Comparison of ENCODE assay signal across 16 mouse cellular contexts in genomic region chr1:191008707-191009106, GRCm38 (mm10). TPM values are rescaled to one million over a fixed set of nuclear protein-coding genes. Genes with fewer than 3 reads are reported as not detected.
DNase-seq lines count a peak whose midpoint lies in the region; ATAC-seq and TF ChIP-seq lines count a peak whose summit lies in the region.
"Had no signal": no experiment of that assay in that cellular context is flagged by ENCODE, and none has a peak within 500 bp of the region (broad histone marks: within the 10 kb centered on the region; RNA-seq: fewer than 3 reads in every experiment).

No protein-coding gene starts in this region.

- no peaks in the 10 kb centered on the region for H3K4me1 ChIP-seq in forebrain, postnatal 0 days (ENCODE audit: insufficient read depth)
- H3K4me1 ChIP-seq in forebrain, embryonic 12.5 days = no peaks in the 10 kb centered on the region
- no peaks in the 10 kb centered on the region for H3K4me1 ChIP-seq in lung, embryonic 14.5 days (ENCODE audit: insufficient read depth)
- no peaks in the 10 kb centered on the region for H3K4me1 ChIP-seq in MEL (ENCODE audit: control insufficient read depth in 1 of 2, insufficient read depth in 2 of 2, low read length in 2 of 2)
- H3K4me1 ChIP-seq: embryonic facial prominence, embryonic 10.5 days; forebrain, embryonic 15.5 days; limb, embryonic 12.5 days; midbrain, embryonic 10.5 days had no signal

- ATAC-seq in forebrain, postnatal 0 days = no peak
- no peak for ATAC-seq in forebrain, embryonic 12.5 days (ENCODE audit: low FRiP score)
- ATAC-seq in lung, embryonic 14.5 days (ENCODE audit: insufficient read depth) = no peak
- ATAC-seq: forebrain, embryonic 15.5 days had no signal

- TF ChIP-seq CTCF in forebrain, postnatal 0 days (IDR thresholded peaks at IDR 0.05; ENCODE audit: low read depth) = 0 out of 2 replicates have a peak, but pooled peaks have one; percentile 26
- peak; percentile 36 for TF ChIP-seq CTCF in lung, embryonic 14.5 days (IDR thresholded peaks at IDR 0.05; ENCODE audit: low read depth)
- TF ChIP-seq CTCF in MEL (IDR thresholded peaks at IDR 0.05 in 2 of 3, conservative IDR thresholded peaks at IDR 0.05 in 1 of 3; ENCODE audit: control insufficient read depth in 1 of 3, insufficient read depth in 1 of 3, low read depth in 2 of 3, low read length in 3 of 3, poor library complexity in 1 of 3, severe bottlenecking in 1 of 3) = peak; percentile 63 to 68 (median 66)

- H3K36me3 ChIP-seq in forebrain, postnatal 0 days (ENCODE audit: insufficient read depth) = peaks cover 69% of the 10 kb centered on the region
- peaks cover 62% of the 10 kb centered on the region for H3K36me3 ChIP-seq in forebrain, embryonic 12.5 days (replicated peaks)
- peaks cover 53% of the 10 kb centered on the region for H3K36me3 ChIP-seq in lung, embryonic 14.5 days (ENCODE audit: insufficient read depth)
- peaks cover 0 to 7% of the 10 kb centered on the region in 2 experiments; a peak in 2 of 4 replicates for H3K36me3 ChIP-seq in MEL (ENCODE audit: control insufficient read depth in 1 of 2, insufficient read depth in 2 of 2, low read length in 2 of 2)

- H3K27ac ChIP-seq in forebrain, postnatal 0 days (ENCODE audit: low read depth, low read length) = no peak overlapping the region
- H3K27ac ChIP-seq in forebrain, embryonic 12.5 days = no peak overlapping the region
- H3K27ac ChIP-seq in lung, embryonic 14.5 days (ENCODE audit: low read depth) = no peak overlapping the region
- H3K27ac ChIP-seq in MEL (ENCODE audit: control insufficient read depth, low read depth, low read length) = no peak overlapping the region
- H3K27ac ChIP-seq: embryonic facial prominence, embryonic 10.5 days; forebrain, embryonic 15.5 days; limb, embryonic 12.5 days; midbrain, embryonic 10.5 days had no signal

- H3K9ac ChIP-seq in forebrain, postnatal 0 days = no peak overlapping the region
- H3K9ac ChIP-seq in forebrain, embryonic 12.5 days = no peak overlapping the region
- no peak overlapping the region for H3K9ac ChIP-seq in lung, embryonic 14.5 days
- no peak overlapping the region for H3K9ac ChIP-seq in MEL (ENCODE audit: control insufficient read depth, low read depth, low read length, poor library complexity, severe bottlenecking)
- H3K9ac ChIP-seq: forebrain, embryonic 15.5 days; limb, embryonic 12.5 days had no signal

- TF ChIP-seq EP300 in MEL (IDR thresholded peaks at IDR 0.05; ENCODE audit: low read depth in 1 of 2, low read length in 2 of 2) = no peak

- 98% methylated on average over 5 of the region's 5 CpGs for WGBS in forebrain, postnatal 0 days
- 96% methylated on average over 5 of the region's 5 CpGs for WGBS in forebrain, embryonic 12.5 days
- 95% methylated on average over 5 of the region's 5 CpGs for WGBS in lung, embryonic 14.5 days

- DNase-seq in forebrain, postnatal 0 days = no peak
- DNase-seq in lung, embryonic 14.5 days = no peak
- DNase-seq in lung, postnatal 14 days = no peak
- peak; percentile 55 for DNase-seq in MEL (ENCODE audit: low read depth, low spot score)
- peak; percentile 23 for DNase-seq in naive thymus-derived CD4-positive, alpha-beta T cell, adult 2 months (ENCODE audit: low read depth)
- DNase-seq in adrenal gland, adult 18-20 months (ENCODE audit: low spot score in 2 of 2) = no peak
- no peak for DNase-seq in right cerebral cortex, adult 2 months (ENCODE audit: low spot score in 2 of 2)
- DNase-seq: right cerebral cortex, postnatal 4 days had no signal

- no peak overlapping the region for H3K4me3 ChIP-seq in forebrain, postnatal 0 days (ENCODE audit: low read depth, low read length)
- H3K4me3 ChIP-seq in forebrain, embryonic 12.5 days (replicated peaks) = no peak overlapping the region
- H3K4me3 ChIP-seq in lung, embryonic 14.5 days (ENCODE audit: low read depth, low read length) = no peak overlapping the region
- H3K4me3 ChIP-seq in MEL (ENCODE audit: control insufficient read depth in 1 of 2, insufficient read depth in 1 of 2, low read depth in 2 of 2, low read length in 2 of 2) = no peak overlapping the region
- H3K4me3 ChIP-seq: embryonic facial prominence, embryonic 10.5 days; forebrain, embryonic 15.5 days; limb, embryonic 12.5 days; midbrain, embryonic 10.5 days had no signal

- no peaks in the 10 kb centered on the region for H3K79me2 ChIP-seq in MEL (ENCODE audit: control insufficient read depth, insufficient read depth, low read length, poor library complexity)

- no peaks in the 10 kb centered on the region for H3K9me3 ChIP-seq in forebrain, postnatal 0 days (ENCODE audit: low read length)
- 0 out of 2 replicates have a peak, but pooled peaks cover 3% of the 10 kb centered on the region for H3K9me3 ChIP-seq in forebrain, embryonic 12.5 days
- H3K9me3 ChIP-seq in lung, embryonic 14.5 days (ENCODE audit: low read depth, low read length) = no peaks in the 10 kb centered on the region
- H3K9me3 ChIP-seq in MEL (replicated peaks; ENCODE audit: insufficient read depth, low read length) = no peaks in the 10 kb centered on the region
- H3K9me3 ChIP-seq: embryonic facial prominence, embryonic 10.5 days; forebrain, embryonic 15.5 days; limb, embryonic 12.5 days; midbrain, embryonic 10.5 days had no signal

- peak; percentile 61 for TF ChIP-seq RAD21 in MEL (IDR thresholded peaks at IDR 0.05; ENCODE audit: low read depth, low read length)

- H3K4me2 ChIP-seq in forebrain, postnatal 0 days (ENCODE audit: low read depth) = no peak overlapping the region
- no peak overlapping the region for H3K4me2 ChIP-seq in forebrain, embryonic 12.5 days
- no peak overlapping the region for H3K4me2 ChIP-seq in lung, embryonic 14.5 days
- H3K4me2 ChIP-seq: forebrain, embryonic 15.5 days; limb, embryonic 12.5 days had no signal

- H3K27me3 ChIP-seq in forebrain, postnatal 0 days (ENCODE audit: insufficient read depth, low read length) = no peaks in the 10 kb centered on the region
- H3K27me3 ChIP-seq in forebrain, embryonic 12.5 days = no peaks in the 10 kb centered on the region
- H3K27me3 ChIP-seq in lung, embryonic 14.5 days (ENCODE audit: insufficient read depth, low read length) = no peaks in the 10 kb centered on the region
- no peaks in the 10 kb centered on the region for H3K27me3 ChIP-seq in MEL (ENCODE audit: control insufficient read depth in 1 of 2, insufficient read depth in 2 of 2, low read length in 2 of 2)
- H3K27me3 ChIP-seq: forebrain, embryonic 15.5 days; limb, embryonic 12.5 days had no signal

- TF ChIP-seq POLR2A in MEL (IDR thresholded peaks at IDR 0.05; ENCODE audit: control insufficient read depth in 1 of 2, insufficient read depth in 1 of 2, low read depth in 1 of 2, low read length in 2 of 2, poor library complexity in 1 of 2) = no peak

RNA-seq across cellular contexts. Expression of gene Flvcr1, which starts 17.3 kb away (rescaled TPM):
- 28.8 and 33.9 TPM in 2 replicates for total RNA-seq in forebrain, postnatal 0 days (2014; rRNA removed)
- 5.1 and 7.6 TPM in 2 replicates for polyA plus RNA-seq in forebrain, postnatal 0 days (2015; fragmentation: Nextera tagmentation; extraction: Ambion mirVana)
- polyA plus RNA-seq in forebrain, embryonic 12.5 days (2016; fragmentation: Nextera tagmentation; extraction: Ambion mirVana) = 9.7 and 11.5 TPM in 2 replicates
- 8.4 and 9.9 TPM in 2 replicates for polyA plus RNA-seq in lung, embryonic 14.5 days (2014; fragmentation: Nextera tagmentation; extraction: Ambion mirVana)
- total RNA-seq in MEL (2012; rRNA removed) = 27.7 and 36.9 TPM in 2 replicates
- polyA plus RNA-seq in MEL (2012; ENCODE audit: insufficient read depth in 1 of 2, insufficient read length in 2 of 2, low read depth in 1 of 2, low replicate concordance in 2 of 2, missing spikeins in 1 of 2) = 10 to 100 TPM in 1 of 2 experiments, not detected in 1; 19.1 TPM
- 10 to 100 TPM in 1 of 2 experiments, 1 to 10 TPM in 1; 9.9 to 14.6 TPM for total RNA-seq in adrenal gland, adult 18-20 months (2021)

RNA-seq across cellular contexts. Expression of gene Spata45, which starts 27.7 kb away (rescaled TPM):
- not detected in 2 replicates for total RNA-seq in forebrain, postnatal 0 days (2014; rRNA removed)
- polyA plus RNA-seq in forebrain, postnatal 0 days (2015; fragmentation: Nextera tagmentation; extraction: Ambion mirVana) = not detected in 2 replicates
- not detected in 2 replicates for polyA plus RNA-seq in forebrain, embryonic 12.5 days (2016; fragmentation: Nextera tagmentation; extraction: Ambion mirVana)
- polyA plus RNA-seq in lung, embryonic 14.5 days (2014; fragmentation: Nextera tagmentation; extraction: Ambion mirVana) = not detected in 2 replicates
- not detected in 2 replicates for total RNA-seq in MEL (2012; rRNA removed)
- under 1 TPM in 1 of 2 experiments, not detected in 1; 0.75 TPM for polyA plus RNA-seq in MEL (2012; ENCODE audit: insufficient read depth in 1 of 2, insufficient read length in 2 of 2, low read depth in 1 of 2, low replicate concordance in 2 of 2, missing spikeins in 1 of 2)
- total RNA-seq in adrenal gland, adult 18-20 months (2021) = not detected
- total RNA-seq: heart, adult 18-20 months had no signal
- polyA plus RNA-seq: embryonic facial prominence, embryonic 10.5 days; forebrain, embryonic 15.5 days; hindbrain, embryonic 11.5 days; limb, embryonic 12.5 days; midbrain, embryonic 10.5 days; neural tube, embryonic 14.5 days had no signal

RNA-seq across cellular contexts. Expression of gene Vash2, which starts 29.6 kb away (rescaled TPM):
- 46.4 and 47.5 TPM in 2 replicates for total RNA-seq in forebrain, postnatal 0 days (2014; rRNA removed)
- 60.9 and 63.7 TPM in 2 replicates for polyA plus RNA-seq in forebrain, postnatal 0 days (2015; fragmentation: Nextera tagmentation; extraction: Ambion mirVana)
- 65.0 and 65.5 TPM in 2 replicates for polyA plus RNA-seq in forebrain, embryonic 12.5 days (2016; fragmentation: Nextera tagmentation; extraction: Ambion mirVana)
- 38.1 and 40.6 TPM in 2 replicates for polyA plus RNA-seq in lung, embryonic 14.5 days (2014; fragmentation: Nextera tagmentation; extraction: Ambion mirVana)
- 2.6 and 3.3 TPM in 2 replicates for total RNA-seq in MEL (2012; rRNA removed)
- polyA plus RNA-seq in MEL (2012; ENCODE audit: insufficient read depth in 1 of 2, insufficient read length in 2 of 2, low read depth in 1 of 2, low replicate concordance in 2 of 2, missing spikeins in 1 of 2) = 1 to 10 TPM in 1 of 2 experiments, not detected in 1; 9.8 TPM
- under 1 TPM in 1 of 2 experiments, not detected in 1; 0.22 TPM for total RNA-seq in adrenal gland, adult 18-20 months (2021)

RNA-seq across cellular contexts. Expression of gene Tatdn3, which starts 54.0 kb away (rescaled TPM):
- 23.0 and 24.8 TPM in 2 replicates for total RNA-seq in forebrain, postnatal 0 days (2014; rRNA removed)
- 11.9 and 13.2 TPM in 2 replicates for polyA plus RNA-seq in forebrain, postnatal 0 days (2015; fragmentation: Nextera tagmentation; extraction: Ambion mirVana)
- polyA plus RNA-seq in forebrain, embryonic 12.5 days (2016; fragmentation: Nextera tagmentation; extraction: Ambion mirVana) = 11.9 and 15.3 TPM in 2 replicates
- polyA plus RNA-seq in lung, embryonic 14.5 days (2014; fragmentation: Nextera tagmentation; extraction: Ambion mirVana) = 12.7 and 15.2 TPM in 2 replicates
- total RNA-seq in MEL (2012; rRNA removed) = 14.5 and 16.7 TPM in 2 replicates
- 10 to 100 TPM in 1 of 2 experiments, not detected in 1; 19.0 TPM for polyA plus RNA-seq in MEL (2012; ENCODE audit: insufficient read depth in 1 of 2, insufficient read length in 2 of 2, low read depth in 1 of 2, low replicate concordance in 2 of 2, missing spikeins in 1 of 2)
- total RNA-seq in adrenal gland, adult 18-20 months (2021) = 10 to 100 TPM; 14.0 to 16.4 TPM

RNA-seq across cellular contexts. Expression of gene Nsl1, which starts 54.1 kb away (rescaled TPM):
- total RNA-seq in forebrain, postnatal 0 days (2014; rRNA removed) = 2.1 and 4.7 TPM in 2 replicates
- polyA plus RNA-seq in forebrain, postnatal 0 days (2015; fragmentation: Nextera tagmentation; extraction: Ambion mirVana) = 1.2 and 2.5 TPM in 2 replicates
- 26.4 and 28.1 TPM in 2 replicates for polyA plus RNA-seq in forebrain, embryonic 12.5 days (2016; fragmentation: Nextera tagmentation; extraction: Ambion mirVana)
- polyA plus RNA-seq in lung, embryonic 14.5 days (2014; fragmentation: Nextera tagmentation; extraction: Ambion mirVana) = 30.1 and 30.5 TPM in 2 replicates
- 33.4 and 41.9 TPM in 2 replicates for total RNA-seq in MEL (2012; rRNA removed)
- polyA plus RNA-seq in MEL (2012; ENCODE audit: insufficient read depth in 1 of 2, insufficient read length in 2 of 2, low read depth in 1 of 2, low replicate concordance in 2 of 2, missing spikeins in 1 of 2) = 10 to 100 TPM in 1 of 2 experiments, not detected in 1; 24.2 TPM
- total RNA-seq in adrenal gland, adult 18-20 months (2021) = under 1 TPM; 0.58 to 0.63 TPM

Comparison
In these comparisons a context has a peak if more than half of its experiments do, and no peak if none do; other contexts are left out.
1. DNase-seq: peak in MEL (single experiment) and naive thymus-derived CD4-positive, alpha-beta T cell, adult 2 months (single experiment); none in forebrain, postnatal 0 days (single experiment), lung, embryonic 14.5 days (single experiment), lung, postnatal 14 days (single experiment), adrenal gland, adult 18-20 months (0 of 2) and right cerebral cortex, adult 2 months (0 of 2).
2. Peak in every context shown above with its lines, with median percentiles within 50 percentile points of each other: CTCF ChIP-seq.